Mouse (Mus musculus): ENCODE measurements around the gene Ptges. TPM values are rescaled to one million over a fixed set of nuclear protein-coding genes. Genes with fewer than 3 reads are reported as not detected.
A peak's percentile ranks its signal among the peaks of the same experiment; 100 is the strongest.

Gene Ptges
- total and polyA plus RNA-seq, 3 experiments = not detected

- TF ChIP-seq MAFK (IDR thresholded peaks at IDR 0.05; ENCODE audit: borderline replicate concordance, low read depth, low read length) (no peak), ZKSCAN1 (IDR thresholded peaks at IDR 0.05; ENCODE audit: low read depth, low read length) (no peak), TBP (IDR thresholded peaks at IDR 0.05; ENCODE audit: low read depth, low read length) (0 out of 2 replicates have a peak, but pooled peaks have one; percentile 15), MAX (IDR thresholded peaks at IDR 0.05; ENCODE audit: low read length) (peak; percentile 42; the same call in 1 of the 2 replicates), RCOR1 (IDR thresholded peaks at IDR 0.05; ENCODE audit: low read depth, low read length) (peak; percentile 48; the same call in 1 of the 2 replicates), POLR2AphosphoS2 (IDR thresholded peaks at IDR 0.05; ENCODE audit: low read length) (no peak), CHD1 (IDR thresholded peaks at IDR 0.05; ENCODE audit: low read depth, low read length) (no peak), CHD2 (IDR thresholded peaks at IDR 0.05; ENCODE audit: low read length) (no peak), MEF2A (IDR thresholded peaks at IDR 0.05; ENCODE audit: extremely low read depth, insufficient replicate concordance, low read depth, low read length, poor library complexity, severe bottlenecking) (no peak)
Measured at GRCm38 (mm10) chr2:30920216-30920615, 9.4 kb downstream of the Ptges start (continued).

- no peaks in the 10 kb centered on the region for H3K27me3 ChIP-seq (ENCODE audit: control insufficient read depth in 1 of 2, insufficient read depth in 2 of 2, low read length in 2 of 2)
- H3K36me3 ChIP-seq (ENCODE audit: control insufficient read depth in 1 of 2, insufficient read depth in 2 of 2, low read length in 2 of 2) = peaks cover 0 to 12% of the 10 kb centered on the region in 2 experiments; a peak in 2 of 4 replicates
- TF ChIP-seq TCF12 (IDR thresholded peaks at IDR 0.05; ENCODE audit: low read depth, low read length) = no peak
- no peak for TF ChIP-seq JUND (IDR thresholded peaks at IDR 0.05; ENCODE audit: low read depth, low read length)
- TF ChIP-seq USF2 (IDR thresholded peaks at IDR 0.05; ENCODE audit: borderline replicate concordance in 1 of 2, insufficient read depth in 1 of 2, low read depth in 1 of 2, low read length in 2 of 2) = no peak
Measured at GRCm38 (mm10) chr2:30918780-30919329, 10.8 kb downstream of the Ptges start.

GRCm38 (mm10) chr2:30918126-30918525 is 11.5 kb downstream of the Ptges start:
- Histone ChIP-seq H3K27ac (ENCODE audit: control insufficient read depth, low read depth, low read length) (no peak overlapping the region), H3K27me3 (ENCODE audit: control insufficient read depth in 1 of 2, insufficient read depth in 2 of 2, low read length in 2 of 2) (no peaks in the 10 kb centered on the region), H3K9me3 (replicated peaks; ENCODE audit: insufficient read depth, low read length) (no peaks in the 10 kb centered on the region), H3K79me2 (ENCODE audit: control insufficient read depth, insufficient read depth, low read length, poor library complexity) (no peaks in the 10 kb centered on the region), H3K36me3 (ENCODE audit: control insufficient read depth in 1 of 2, insufficient read depth in 2 of 2, low read length in 2 of 2) (peaks cover 0 to 12% of the 10 kb centered on the region in 2 experiments; a peak in 2 of 4 replicates), H3K4me3 (ENCODE audit: control insufficient read depth in 1 of 2, insufficient read depth in 1 of 2, low read depth in 2 of 2, low read length in 2 of 2) (no peak overlapping the region), H3K4me1 (ENCODE audit: control insufficient read depth in 1 of 2, insufficient read depth in 2 of 2, low read length in 2 of 2) (peaks cover 3 to 13% of the 10 kb centered on the region in 2 experiments; a peak in 3 of 4 replicates), H3K9ac (ENCODE audit: control insufficient read depth, low read depth, low read length, poor library complexity, severe bottlenecking) (no peak overlapping the region)
- DNase-seq (ENCODE audit: low read depth, low spot score) = no peak
- TF ChIP-seq USF1 (IDR thresholded peaks at IDR 0.05; ENCODE audit: low read depth, low read length) (no peak), ELF1 (IDR thresholded peaks at IDR 0.05; ENCODE audit: low read depth, low read length) (no peak), MAFK (IDR thresholded peaks at IDR 0.05; ENCODE audit: borderline replicate concordance, low read depth, low read length) (no peak), CHD1 (IDR thresholded peaks at IDR 0.05; ENCODE audit: low read depth, low read length) (no peak), MYC (IDR thresholded peaks at IDR 0.05; ENCODE audit: low read depth, low read length) (no peak), EP300 (IDR thresholded peaks at IDR 0.05; ENCODE audit: low read depth in 1 of 2, low read length in 2 of 2) (no peak), UBTF (IDR thresholded peaks at IDR 0.05; ENCODE audit: borderline replicate concordance, insufficient read depth, low read depth, low read length) (no peak), ZMIZ1 (IDR thresholded peaks at IDR 0.05; ENCODE audit: low read depth, low read length) (no peak), MYB (IDR thresholded peaks at IDR 0.05; ENCODE audit: low read depth, low read length) (no peak), TAL1 (IDR thresholded peaks at IDR 0.05; ENCODE audit: low read length) (no peak), MAZ (IDR thresholded peaks at IDR 0.05; ENCODE audit: low read depth, low read length) (no peak), TBP (IDR thresholded peaks at IDR 0.05; ENCODE audit: low read depth, low read length) (no peak), GABPA (IDR thresholded peaks at IDR 0.05; ENCODE audit: low read depth, low read length) (no peak), BHLHE40 (IDR thresholded peaks at IDR 0.05; ENCODE audit: borderline replicate concordance, low read depth, low read length) (no peak), MAX (IDR thresholded peaks at IDR 0.05; ENCODE audit: low read length) (no peak), NELFE (IDR thresholded peaks at IDR 0.05; ENCODE audit: low read depth, low read length) (no peak)

More at GRCm38 (mm10) chr2:30918780-30919329, 10.8 kb downstream of the Ptges start:
- H3K4me1 ChIP-seq (ENCODE audit: control insufficient read depth in 1 of 2, insufficient read depth in 2 of 2, low read length in 2 of 2) = peaks cover 3 to 13% of the 10 kb centered on the region in 2 experiments; a peak in 3 of 4 replicates
- no peaks in the 10 kb centered on the region for H3K79me2 ChIP-seq (ENCODE audit: control insufficient read depth, insufficient read depth, low read length, poor library complexity)
- H3K9ac ChIP-seq (ENCODE audit: control insufficient read depth, low read depth, low read length, poor library complexity, severe bottlenecking) = no peak overlapping the region
- no peak overlapping the region for H3K4me3 ChIP-seq (ENCODE audit: control insufficient read depth in 1 of 2, insufficient read depth in 1 of 2, low read depth in 2 of 2, low read length in 2 of 2)
- no peak overlapping the region for H3K27ac ChIP-seq (ENCODE audit: control insufficient read depth, low read depth, low read length)
- no peak for DNase-seq (ENCODE audit: low read depth, low spot score)
- no peaks in the 10 kb centered on the region for H3K9me3 ChIP-seq (replicated peaks; ENCODE audit: insufficient read depth, low read length)
